Mouse (Mus musculus) spleen, adult 2 months (tissue): ENCODE results near the gene Ptpre.
A peak's percentile ranks its signal among the peaks of the same experiment; 100 is the strongest.

Source experiments
- CTCF ChIP-seq: fragments of 200-500 bp; IDR thresholded peaks from 2 replicates; pipeline ENCODE4 v1.5.1; 2011; ENCODE audit warnings: mild to moderate bottlenecking, inconsistent platforms; ENCODE audit not compliant: insufficient read depth, insufficient read length, insufficient replicate concordance; ENCODE audit errors: extremely low read depth
- POLR2A ChIP-seq: fragments of 200-500 bp; IDR thresholded peaks from 2 replicates; pipeline ENCODE4 v1.6.1; 2011; ENCODE audit warnings: low read depth, low read length, inconsistent platforms

- peak; percentile 60; the same call in 1 of the 2 replicates for TF ChIP-seq CTCF
- TF ChIP-seq POLR2A = no peak
Observed at GRCm38 (mm10) chr7:135631776-135632552, 94.7 kb downstream of the Ptpre start.
